ENCODE assay signal across 9 mouse cellular contexts in the genomic region with DNA sequence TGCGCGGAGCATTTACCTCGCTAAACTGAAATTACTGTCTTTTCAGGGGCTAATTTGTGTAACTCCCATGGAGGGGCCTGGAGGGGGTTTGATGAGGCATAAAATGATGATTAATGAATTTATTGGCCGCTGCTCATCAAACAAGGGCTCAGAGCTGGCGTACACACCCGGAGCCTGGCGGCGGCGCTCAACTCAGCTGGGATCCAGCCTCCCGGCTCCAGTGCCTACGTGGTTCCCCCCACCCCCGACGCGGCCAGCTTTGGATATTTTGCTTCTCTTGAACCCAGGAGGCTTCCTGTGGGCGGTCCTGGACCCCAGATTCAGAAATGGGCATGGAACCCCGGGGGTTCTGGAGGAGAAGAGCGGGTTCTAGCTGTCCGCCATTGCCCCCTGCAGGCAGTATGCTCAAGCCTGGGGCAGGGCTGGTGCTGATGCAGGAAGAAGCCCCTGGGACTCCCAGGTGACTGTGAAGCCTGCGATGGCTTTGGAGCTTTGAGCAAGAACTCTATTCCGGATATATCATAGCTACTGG. TPM values are rescaled to one million over a fixed set of nuclear protein-coding genes. Genes with fewer than 3 reads are reported as not detected.
DNase-seq lines count a peak whose midpoint lies in the region; ATAC-seq and TF ChIP-seq lines count a peak whose summit lies in the region.
"Had no signal": no experiment of that assay in that cellular context is flagged by ENCODE, and none has a peak within 500 bp of the region (broad histone marks: within the 10 kb centered on the region; RNA-seq: fewer than 3 reads in every experiment).

No protein-coding gene starts in this region.

- H3K36me3 ChIP-seq in hindbrain, embryonic 16.5 days (ENCODE audit: control insufficient read depth, insufficient read depth, low read length) = no peaks in the 10 kb centered on the region
- H3K36me3 ChIP-seq in small intestine, adult 2 months (ENCODE audit: control insufficient read depth, insufficient read depth, low read length) = no peaks in the 10 kb centered on the region

- peak; percentile 30; the same call in 1 of the 2 replicates for TF ChIP-seq CTCF in small intestine, adult 2 months (IDR thresholded peaks at IDR 0.05; ENCODE audit: extremely low read depth, insufficient read length, insufficient replicate concordance, low read depth, low read length)

- peak; percentile 38 for ATAC-seq in hindbrain, embryonic 16.5 days

- H3K9me3 ChIP-seq in hindbrain, embryonic 16.5 days (ENCODE audit: control insufficient read depth, low read length) = no peaks in the 10 kb centered on the region

- WGBS in hindbrain, embryonic 16.5 days = 11% methylated on average over 20 of the region's 20 CpGs
- 10% methylated on average over 20 of the region's 20 CpGs for WGBS in small intestine, adult 2 months

- DNase-seq in cerebellum, postnatal 10 days = peak; percentile 56 to 64
- DNase-seq in cerebellum, adult 9-11 months = no peak
- peak; percentile 21 for DNase-seq in urinary bladder, postnatal 14 days (ENCODE audit: low spot score)
- no peak for DNase-seq in urinary bladder, adult 2 months (ENCODE audit: low spot score)
- DNase-seq in lung, postnatal 10 days = peak; percentile 60
- no peak for DNase-seq in right cerebral cortex, postnatal 36 days (ENCODE audit: low spot score in 2 of 2)

- no peak overlapping the region for H3K9ac ChIP-seq in hindbrain, embryonic 16.5 days (ENCODE audit: low read depth, low read length)

- no peak for TF ChIP-seq POLR2A in small intestine, adult 2 months (IDR thresholded peaks at IDR 0.05; ENCODE audit: low read depth, low read length)

- H3K4me2 ChIP-seq in hindbrain, embryonic 16.5 days (ENCODE audit: low read length) = peak overlapping the region; percentile 47

- H3K4me1 ChIP-seq in hindbrain, embryonic 16.5 days (ENCODE audit: control insufficient read depth, insufficient read depth, low read depth, low read length) = no peaks in the 10 kb centered on the region; the same call in 1 of the 2 replicates
- H3K4me1 ChIP-seq in small intestine, adult 2 months (ENCODE audit: control insufficient read depth, insufficient read depth, insufficient read length, low read length) = peaks cover 2% of the 10 kb centered on the region; the same call in 1 of the 2 replicates

- H3K27me3 ChIP-seq in hindbrain, embryonic 16.5 days (replicated peaks; ENCODE audit: control insufficient read depth, insufficient read depth, low read length) = peaks cover 24% of the 10 kb centered on the region
- peaks cover 66% of the 10 kb centered on the region for H3K27me3 ChIP-seq in small intestine, adult 2 months (ENCODE audit: control insufficient read depth, insufficient read depth, low read length)

- no peak overlapping the region for H3K27ac ChIP-seq in hindbrain, embryonic 16.5 days (ENCODE audit: low read depth, low read length)
- H3K27ac ChIP-seq in small intestine, adult 2 months (ENCODE audit: insufficient read depth, low read depth, low read length) = no peak overlapping the region

- H3K4me3 ChIP-seq in hindbrain, embryonic 16.5 days (ENCODE audit: low read length) = no peak overlapping the region
- H3K4me3 ChIP-seq in small intestine, adult 2 months (ENCODE audit: low read depth, low read length) = no peak overlapping the region
- H3K4me3 ChIP-seq: myocyte had no signal

RNA-seq across cellular contexts. Expression of a gene that starts 9.4 kb away (rescaled TPM):
- 0.14 and 0.19 TPM in 2 replicates for polyA plus RNA-seq in urinary bladder, adult 2 months (2012; rRNA removed)
- 8.0 and 9.4 TPM in 2 replicates for polyA plus RNA-seq in hindbrain, embryonic 16.5 days (2015; fragmentation: Nextera tagmentation; extraction: Ambion mirVana)
- 0.20 and 0.23 TPM in 2 replicates for polyA plus RNA-seq in small intestine, adult 2 months (2012; rRNA removed)

Comparison
In these comparisons a context has a peak if more than half of its experiments do, and no peak if none do; other contexts are left out.
1. DNase-seq: peak in cerebellum, postnatal 10 days (2 of 2), urinary bladder, postnatal 14 days (single experiment) and lung, postnatal 10 days (single experiment); none in cerebellum, adult 9-11 months (single experiment), urinary bladder, adult 2 months (single experiment) and right cerebral cortex, postnatal 36 days (0 of 2).